In the genomic region with DNA sequence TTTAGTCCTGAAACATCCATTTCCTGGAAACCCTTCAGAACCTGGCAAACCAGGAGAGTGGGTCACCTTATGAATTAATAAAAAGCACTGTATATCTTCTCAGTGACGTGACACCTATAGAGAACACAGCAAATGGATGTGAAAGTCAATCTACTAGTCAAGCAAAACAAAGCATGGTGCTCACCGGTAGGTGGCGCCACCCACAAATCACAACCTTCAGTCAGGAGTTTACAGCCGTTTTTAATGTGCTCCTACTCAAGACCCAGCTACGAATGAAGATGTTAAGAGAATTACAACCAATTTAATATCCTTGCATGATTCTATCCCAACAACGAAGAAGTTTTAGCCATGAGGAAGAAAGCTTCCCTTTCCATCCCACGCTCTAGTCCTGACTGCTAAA, we compare ENCODE assay signal across 11 mouse cellular contexts.
DNase-seq lines count a peak whose midpoint lies in the region; ATAC-seq lines count a peak whose summit lies in the region.
"Had no signal": no experiment of that assay in that cellular context is flagged by ENCODE, and none has a peak within 500 bp of the region (broad histone marks: within the 10 kb centered on the region; RNA-seq: fewer than 3 reads in every experiment).

No protein-coding gene starts in this region.

- no peaks in the 10 kb centered on the region for H3K36me3 ChIP-seq in limb, embryonic 11.5 days (ENCODE audit: control insufficient read depth, insufficient read depth, low read length)
- no peaks in the 10 kb centered on the region for H3K36me3 ChIP-seq in limb, embryonic 10.5 days
- H3K36me3 ChIP-seq in hindbrain, embryonic 11.5 days (ENCODE audit: control insufficient read depth, insufficient read depth, low read length), result no peaks in the 10 kb centered on the region
- H3K36me3 ChIP-seq in neural tube, embryonic 15.5 days, result no peaks in the 10 kb centered on the region
- H3K36me3 ChIP-seq: hindbrain, embryonic 15.5 days; liver, embryonic 15.5 days had no signal

- 82% methylated on average over 7 of the region's 7 CpGs for WGBS in limb, embryonic 11.5 days
- WGBS in limb, embryonic 10.5 days, result 78% methylated on average over 7 of the region's 7 CpGs
- 82% methylated on average over 7 of the region's 7 CpGs for WGBS in hindbrain, embryonic 11.5 days
- WGBS in neural tube, embryonic 15.5 days, result 73% methylated on average over 7 of the region's 7 CpGs

- H3K9ac ChIP-seq in limb, embryonic 11.5 days (ENCODE audit: low read length), result no peak overlapping the region
- no peak overlapping the region for H3K9ac ChIP-seq in hindbrain, embryonic 11.5 days (ENCODE audit: low read depth, low read length)
- H3K9ac ChIP-seq in neural tube, embryonic 15.5 days (replicated peaks), result no peak overlapping the region
- H3K9ac ChIP-seq: hindbrain, embryonic 15.5 days; liver, embryonic 15.5 days had no signal

- no peaks in the 10 kb centered on the region for H3K9me3 ChIP-seq in limb, embryonic 11.5 days (ENCODE audit: control insufficient read depth, low read length)
- no peaks in the 10 kb centered on the region for H3K9me3 ChIP-seq in limb, embryonic 10.5 days (replicated peaks)
- H3K9me3 ChIP-seq in hindbrain, embryonic 11.5 days (ENCODE audit: control insufficient read depth, low read length), result no peaks in the 10 kb centered on the region
- H3K9me3 ChIP-seq in neural tube, embryonic 15.5 days (replicated peaks), result no peaks in the 10 kb centered on the region
- H3K9me3 ChIP-seq: hindbrain, embryonic 15.5 days; liver, embryonic 15.5 days had no signal

- H3K4me3 ChIP-seq in limb, embryonic 11.5 days (ENCODE audit: low read depth, low read length), result no peak overlapping the region
- H3K4me3 ChIP-seq in limb, embryonic 10.5 days, result no peak overlapping the region
- no peak overlapping the region for H3K4me3 ChIP-seq in hindbrain, embryonic 11.5 days (ENCODE audit: low read depth, low read length)
- H3K4me3 ChIP-seq in neural tube, embryonic 15.5 days (replicated peaks), result no peak overlapping the region
- H3K4me3 ChIP-seq: erythroblast, embryonic 14.5 days; hindbrain, embryonic 15.5 days; liver, embryonic 15.5 days had no signal

- H3K27ac ChIP-seq in limb, embryonic 11.5 days (replicated peaks; ENCODE audit: low read depth, low read length), result no peak overlapping the region
- H3K27ac ChIP-seq in limb, embryonic 10.5 days, result no peak overlapping the region
- no peak overlapping the region for H3K27ac ChIP-seq in hindbrain, embryonic 11.5 days (ENCODE audit: low read depth, low read length)
- no peak overlapping the region for H3K27ac ChIP-seq in neural tube, embryonic 15.5 days (replicated peaks)
- H3K27ac ChIP-seq: hindbrain, embryonic 15.5 days; liver, embryonic 15.5 days had no signal

- no peaks in the 10 kb centered on the region for H3K27me3 ChIP-seq in limb, embryonic 11.5 days (ENCODE audit: control insufficient read depth, insufficient read depth, low read length)
- H3K27me3 ChIP-seq in limb, embryonic 10.5 days (ENCODE audit: low read depth, poor library complexity, severe bottlenecking), result no peaks in the 10 kb centered on the region
- H3K27me3 ChIP-seq in hindbrain, embryonic 11.5 days (ENCODE audit: control insufficient read depth, insufficient read depth, low read length), result no peaks in the 10 kb centered on the region
- H3K27me3 ChIP-seq in neural tube, embryonic 15.5 days (replicated peaks), result no peaks in the 10 kb centered on the region
- H3K27me3 ChIP-seq: hindbrain, embryonic 15.5 days; liver, embryonic 15.5 days had no signal

- peaks cover 27% of the 10 kb centered on the region for H3K4me1 ChIP-seq in limb, embryonic 11.5 days (ENCODE audit: control insufficient read depth, insufficient read depth, low read length)
- H3K4me1 ChIP-seq in limb, embryonic 10.5 days, result peaks cover 58% of the 10 kb centered on the region
- no peaks in the 10 kb centered on the region for H3K4me1 ChIP-seq in hindbrain, embryonic 11.5 days (replicated peaks; ENCODE audit: control insufficient read depth, insufficient read depth, low read length)
- H3K4me1 ChIP-seq in neural tube, embryonic 15.5 days, result peaks cover 5% of the 10 kb centered on the region; the same call in 1 of the 2 replicates
- H3K4me1 ChIP-seq: liver, embryonic 15.5 days had no signal

- no peak overlapping the region for H3K4me2 ChIP-seq in limb, embryonic 11.5 days (ENCODE audit: low read depth, severe bottlenecking)
- H3K4me2 ChIP-seq in hindbrain, embryonic 11.5 days (replicated peaks; ENCODE audit: low read depth, low read length), result no peak overlapping the region
- H3K4me2 ChIP-seq in neural tube, embryonic 15.5 days, result no peak overlapping the region
- H3K4me2 ChIP-seq: hindbrain, embryonic 15.5 days; liver, embryonic 15.5 days had no signal

- no peak for ATAC-seq in limb, embryonic 11.5 days (ENCODE audit: insufficient number of reproducible peaks, low FRiP score, low TSS enrichment, low read depth)
- peak; percentile 69 for ATAC-seq in megakaryocyte-erythroid progenitor cell, adult 5-6 weeks (replicated peaks; ENCODE audit: low FRiP score, low TSS enrichment, poor library complexity, severe bottlenecking)
- ATAC-seq in hindbrain, embryonic 11.5 days (ENCODE audit: low FRiP score), result no peak
- ATAC-seq in neural tube, embryonic 15.5 days (ENCODE audit: low FRiP score), result no peak

- DNase-seq in adrenal gland, adult (ENCODE audit: inconsistent age in 2 of 2, low spot score in 1 of 2), result peak; percentile 13 to 46
- no peak for DNase-seq in adrenal gland, adult 8-10 months
- DNase-seq in limb, embryonic 11.5 days (ENCODE audit: low spot score), result peak; percentile 51
- no peak for DNase-seq in limb, embryonic 10.5 days (ENCODE audit: low spot score)
- DNase-seq in WW6 (ENCODE audit: low read depth, low spot score), result peak; percentile 24
- no peak for DNase-seq in hindbrain, embryonic 11.5 days (ENCODE audit: low spot score)

Comparison
In these comparisons a context has a peak if more than half of its experiments do, and no peak if none do; other contexts are left out.
1. DNase-seq: peak in adrenal gland, adult (2 of 2), limb, embryonic 11.5 days (single experiment) and WW6 (single experiment); none in adrenal gland, adult 8-10 months (single experiment), limb, embryonic 10.5 days (single experiment) and hindbrain, embryonic 11.5 days (single experiment).